Mouse (Mus musculus) CH12.LX (cell line): Measurements from ENCODE around the gene Pbx1. TPM values are rescaled to one million over a fixed set of nuclear protein-coding genes. Genes with fewer than 3 reads are reported as not detected.

Experiments
- DNase-seq: peaks from one replicate; pipeline ENCODE4 v3.0.0-alpha.2; 2013; ENCODE audit errors: extremely low read depth
- H3K27ac ChIP-seq: 2 replicates; pipeline ENCODE4 v1.5.1; 2012; ENCODE audit warnings: low read depth, mild to moderate bottlenecking, control low read depth, moderate library complexity; ENCODE audit not compliant: insufficient read depth
- H3K27me3 ChIP-seq: replicated peaks from 2 replicates; pipeline ENCODE3; 2012; ENCODE audit warnings: inconsistent platforms
- H3K36me3 ChIP-seq, 2 experiments: replicated peaks in 1 of 2; 2 replicates each; pipeline versions ENCODE3 to v1.6.1; 2012; ENCODE audit warnings: inconsistent platforms in 1 of 2, low read length in 1 of 2, mild to moderate bottlenecking in 1 of 2, mixed read lengths in 1 of 2, moderate library complexity in 1 of 2; ENCODE audit not compliant: control insufficient read depth in 1 of 2, insufficient read depth in 1 of 2
- H3K4me1 ChIP-seq, 2 experiments: 2 replicates each; pipeline ENCODE4 v1.6.1; 2012; ENCODE audit warnings: inconsistent platforms in 1 of 2, moderate library complexity in 1 of 2; ENCODE audit not compliant: insufficient read depth in 2 of 2, control insufficient read depth in 1 of 2
- H3K4me2 ChIP-seq: 2 replicates; pipeline ENCODE4 v1.6.1; 2012; ENCODE audit warnings: low read depth, mild to moderate bottlenecking, control low read depth; ENCODE audit not compliant: poor library complexity, insufficient read depth, severe bottlenecking
- H3K4me3 ChIP-seq, 3 experiments: fragments of 150-350 bp in 1 of 3; sonication (generic) in 1 of 3; replicated peaks in 1 of 3; 2 replicates each; pipeline versions ENCODE3 to v1.5.1; 2011 to 2012; ENCODE audit warnings: low read depth in 2 of 3, low read length in 2 of 3, mild to moderate bottlenecking in 2 of 3, moderate library complexity in 2 of 3, control low read depth in 1 of 3, improper control_type of control experiment in 1 of 3, inconsistent platforms in 1 of 3, mixed read lengths in 1 of 3; ENCODE audit not compliant: poor library complexity in 1 of 3
- H3K79me2 ChIP-seq: replicated peaks from 2 replicates; pipeline ENCODE4 v1.6.1; 2012; ENCODE audit warnings: mild to moderate bottlenecking, moderate library complexity; ENCODE audit not compliant: control insufficient read depth, poor library complexity, insufficient read depth, severe bottlenecking; ENCODE audit errors: extremely low read depth
- H3K9ac ChIP-seq: 2 replicates; pipeline ENCODE4 v1.6.1; 2012; ENCODE audit warnings: low read depth, mild to moderate bottlenecking, control low read depth, moderate library complexity; ENCODE audit not compliant: insufficient read depth
- H3K9me3 ChIP-seq: replicated peaks from 2 replicates; pipeline ENCODE3; 2012; ENCODE audit warnings: low read length, inconsistent platforms, mixed read lengths
- CHD1 ChIP-seq: IDR thresholded peaks from 2 replicates; pipeline ENCODE4 v1.6.1; 2012; ENCODE audit warnings: low read depth, low read length, improper control_type of control experiment, inconsistent platforms
- CTCF ChIP-seq, 2 experiments: IDR thresholded peaks in 1 of 2; conservative IDR thresholded peaks in 1 of 2; 2 replicates each; pipeline ENCODE4 v1.5.1; 2011 to 2012; ENCODE audit warnings: low read depth in 2 of 2, low read length in 2 of 2, improper control_type of control experiment in 1 of 2, inconsistent platforms in 1 of 2, mild to moderate bottlenecking in 1 of 2, moderate library complexity in 1 of 2
- GABPA ChIP-seq: IDR thresholded peaks from 2 replicates; pipeline ENCODE4 v1.6.1; 2012; ENCODE audit warnings: low read depth, low read length, improper control_type of control experiment, inconsistent platforms; ENCODE audit not compliant: insufficient replicate concordance
- IRF4 ChIP-seq: IDR thresholded peaks from 2 replicates; pipeline ENCODE4 v1.6.1; 2014; ENCODE audit warnings: low read depth, mild to moderate bottlenecking, inconsistent platforms, low read length, improper control_type of control experiment
- JUN ChIP-seq: IDR thresholded peaks from 2 replicates; pipeline ENCODE4 v1.6.1; 2011; ENCODE audit warnings: low read depth, mild to moderate bottlenecking, low read length, improper control_type of control experiment, moderate library complexity; ENCODE audit not compliant: insufficient read depth
- MAFK ChIP-seq: IDR thresholded peaks from 2 replicates; pipeline ENCODE4 v1.6.1; 2011; ENCODE audit warnings: low read length, improper control_type of control experiment; ENCODE audit not compliant: insufficient replicate concordance
- MEF2A ChIP-seq: IDR thresholded peaks from 2 replicates; pipeline ENCODE4 v1.6.1; 2014; ENCODE audit warnings: low read depth, mild to moderate bottlenecking, inconsistent platforms, low read length, improper control_type of control experiment, borderline replicate concordance
- NELFE ChIP-seq: IDR thresholded peaks from 2 replicates; pipeline ENCODE4 v1.6.1; 2011; ENCODE audit warnings: low read depth, low read length, improper control_type of control experiment
- NRF1 ChIP-seq: IDR thresholded peaks from 2 replicates; pipeline ENCODE4 v1.6.1; 2014; ENCODE audit warnings: low read depth, mild to moderate bottlenecking, inconsistent platforms, low read length, improper control_type of control experiment, moderate library complexity
- RAD21 ChIP-seq: IDR thresholded peaks from 2 replicates; pipeline ENCODE4 v1.6.1; 2011; ENCODE audit warnings: low read depth, mild to moderate bottlenecking, low read length, improper control_type of control experiment, moderate library complexity
- SMC3 ChIP-seq: IDR thresholded peaks from 2 replicates; pipeline ENCODE4 v1.6.1; 2011; ENCODE audit warnings: low read depth, low read length, improper control_type of control experiment
- TBP ChIP-seq: conservative IDR thresholded peaks from 2 replicates; pipeline ENCODE4 v1.6.1; 2011; ENCODE audit warnings: low read depth, low read length, improper control_type of control experiment
- UBTF ChIP-seq: IDR thresholded peaks from 2 replicates; pipeline ENCODE4 v1.6.1; 2012; ENCODE audit warnings: low read depth, mild to moderate bottlenecking, inconsistent platforms, low read length, improper control_type of control experiment, moderate library complexity
- USF2 ChIP-seq: conservative IDR thresholded peaks from 2 replicates; pipeline ENCODE4 v1.6.1; 2011; ENCODE audit warnings: low read depth, low read length, improper control_type of control experiment
- ZC3H11A ChIP-seq: IDR thresholded peaks from 2 replicates; pipeline ENCODE4 v1.6.1; 2012; ENCODE audit warnings: low read depth, mild to moderate bottlenecking, inconsistent platforms, low read length, improper control_type of control experiment
- ZMIZ1 ChIP-seq: IDR thresholded peaks from 2 replicates; pipeline ENCODE4 v1.6.1; 2012; ENCODE audit warnings: low read depth, mild to moderate bottlenecking, inconsistent platforms, low read length, improper control_type of control experiment
- ZNF384 ChIP-seq: IDR thresholded peaks from 2 replicates; pipeline ENCODE4 v1.6.1; 2012; ENCODE audit warnings: low read depth, low read length, improper control_type of control experiment, inconsistent platforms
- dilution Hi-C: fragments of 300-500 bp; cut with MboI; formaldehyde crosslinking; loops from 2 replicates; pipeline ENCODE4 v1.14.3; 2020; ENCODE audit warnings: low sequenced_read_pairs; ENCODE audit not compliant: extremely low pct_unique_long_range_greater_than_20kb, extremely low pct_ligation_motif_present
- in situ Hi-C: fragments of 300-500 bp; cut with MboI; formaldehyde crosslinking; loops from 3 replicates; pipeline ENCODE4 v1.14.3; 2019; ENCODE audit warnings: low sequenced_read_pairs, low pct_ligation_motif_present, low pct_unique_long_range_greater_than_20kb, mixed read lengths
- polyA plus RNA-seq: library from polyadenylated mRNA; unstranded; fragments of >175 nt; gene quantifications from 2 replicates; pipeline ENCODE4 v1.2.1, GENCODE M21; 2012; ENCODE audit warnings: low read depth; ENCODE audit not compliant: insufficient read length
- total RNA-seq, 2 experiments: library from RNA; depleted of rRNA; stranded (reverse); fragments of 300-350 nt in 1 of 2; fragments of >200 nt in 1 of 2; gene quantifications; 2 replicates each; pipeline ENCODE4 v1.2.3; 2012 to 2014

Gene Pbx1
- total and polyA plus RNA-seq, 3 experiments, result not detected

DNA sequence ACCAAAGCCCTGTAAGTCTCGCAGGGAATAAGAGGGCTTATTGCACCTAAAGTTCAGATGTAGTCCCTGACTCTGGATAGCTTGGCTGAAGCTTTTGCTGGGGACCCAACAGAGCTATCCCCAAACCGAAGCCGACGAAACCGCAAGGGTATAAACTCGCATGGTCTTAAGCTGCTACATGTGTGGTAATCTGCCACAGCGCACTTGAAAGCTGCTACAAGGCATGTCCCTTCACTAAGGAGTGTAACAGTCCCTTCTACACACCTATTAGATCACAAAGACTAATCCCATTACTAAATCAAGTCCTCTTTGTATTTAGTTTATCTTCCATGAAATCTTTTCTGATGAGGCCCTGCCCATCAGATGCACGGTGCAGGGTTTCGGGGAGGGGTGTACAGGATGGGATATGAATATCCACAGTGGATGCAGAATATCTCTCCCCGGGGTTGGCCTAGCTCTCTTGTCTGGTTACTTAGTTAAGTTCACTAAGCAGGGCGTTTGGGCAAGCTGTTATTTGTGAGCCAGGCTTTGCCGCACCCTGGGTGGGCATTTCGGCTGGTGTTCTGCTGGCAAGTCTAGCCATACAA lies 231.4 kb downstream of the Pbx1 start:
- no peak for DNase-seq

DNA sequence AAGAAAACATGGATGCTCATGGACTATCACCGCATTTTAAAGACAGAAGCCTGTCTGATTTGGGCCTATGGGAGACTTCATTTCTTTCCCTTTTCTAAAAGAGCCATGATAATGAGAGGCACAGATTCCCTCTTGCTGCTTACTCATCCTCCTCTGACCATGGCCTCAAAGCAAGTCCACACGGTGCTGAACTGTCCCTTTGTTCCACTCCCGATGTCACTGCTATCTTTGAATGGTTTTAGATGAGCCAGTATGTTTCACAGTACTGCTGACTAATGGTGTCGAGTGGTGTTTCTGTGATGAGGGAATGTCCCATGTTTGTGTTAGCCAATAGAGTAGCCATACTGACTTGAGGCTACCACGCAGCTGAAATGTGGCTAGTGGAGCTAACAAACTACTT lies 233.8 kb downstream of the Pbx1 start:
- Histone ChIP-seq H3K4me1 (no peaks in the 10 kb centered on the region), H3K9ac (no peak overlapping the region), H3K27ac (no peak overlapping the region), H3K79me2 (no peaks in the 10 kb centered on the region), H3K27me3 (no peaks in the 10 kb centered on the region), H3K9me3 (peaks cover 76% of the 10 kb centered on the region), H3K36me3 (no peaks in the 10 kb centered on the region), H3K4me2 (no peak overlapping the region), H3K4me3 (no peak overlapping the region)
- no peak for TF ChIP-seq TBP
- TF ChIP-seq RAD21, result no peak
- no peak for TF ChIP-seq UBTF
- in situ Hi-C loops (no loop called here), dilution Hi-C loops (no loop called here)
- DNase-seq, result no peak

More for the DNA sequence above, 231.4 kb downstream of the Pbx1 start:
- Histone ChIP-seq H3K4me3 (no peak overlapping the region), H3K4me2 (no peak overlapping the region), H3K36me3 (no peaks in the 10 kb centered on the region), H3K27ac (no peak overlapping the region), H3K4me1 (no peaks in the 10 kb centered on the region), H3K27me3 (no peaks in the 10 kb centered on the region), H3K9me3 (peaks cover 76% of the 10 kb centered on the region), H3K79me2 (no peaks in the 10 kb centered on the region), H3K9ac (no peak overlapping the region)
- in situ Hi-C loops (no loop called here), dilution Hi-C loops (no loop called here)
- TF ChIP-seq GABPA, result no peak
- TF ChIP-seq ZNF384, result no peak
- no peak for TF ChIP-seq SMC3
- no peak for TF ChIP-seq CHD1
- no peak for TF ChIP-seq IRF4
- no peak for TF ChIP-seq MEF2A
- TF ChIP-seq RAD21, result no peak
- TF ChIP-seq ZC3H11A, result no peak
- no peak for TF ChIP-seq NRF1
- TF ChIP-seq MAFK, result no peak
- TF ChIP-seq CTCF (conservative IDR thresholded peaks at IDR 0.05 in 1 of 2, IDR thresholded peaks at IDR 0.05 in 1 of 2; ENCODE audit: low read depth in 2 of 2, low read length in 2 of 2), result no peak
- TF ChIP-seq JUN, result no peak
- no peak for TF ChIP-seq ZMIZ1
- TF ChIP-seq TBP, result no peak
- TF ChIP-seq NELFE, result no peak
- no peak for TF ChIP-seq USF2
